Mouse (Mus musculus) c-Kit-positive CD71-positive TER-119-positive erythroid progenitor cells, embryonic 14.5 days (primary cell): Measurements from ENCODE around the gene Gm14862.
"Not testable (repeated sequence)": the region's sequence is repeated elsewhere in the genome, so short reads cannot be mapped to it uniquely, and the experiment has no call there.

Source experiments
- DNase-seq: peaks from one replicate; pipeline ENCODE4 v3.0.0-alpha.2; 2013; ENCODE audit warnings: low spot score

Gm14862 gene

DNA sequence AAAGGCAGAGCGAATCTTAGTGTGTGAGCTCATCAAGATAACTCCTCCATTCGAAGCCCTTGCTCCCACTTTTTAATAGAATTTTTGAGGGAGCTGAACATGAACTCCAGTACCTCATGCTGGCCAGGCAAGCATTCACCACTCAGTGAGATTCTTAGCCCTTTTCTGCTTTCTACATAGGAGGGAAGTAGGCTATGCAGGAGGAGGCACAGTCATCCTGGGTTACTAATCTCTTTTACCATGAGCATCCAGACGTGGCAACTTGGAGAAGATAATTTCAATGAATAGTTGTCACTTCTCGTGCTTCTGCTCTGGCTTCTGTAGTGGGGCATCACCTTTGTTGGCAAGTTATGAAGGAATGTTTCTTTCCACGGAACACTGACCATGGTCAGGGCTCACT is at the start of gene Gm14862:
TSS of gene Gm14862 (minus strand) at position 134 of the 400 bp plus-strand sequence.
- DNase-seq = no peak

- DNase-seq = peak; percentile 34
Observed at GRCm38 (mm10) chrX:9303455-9303854, 46.8 kb upstream of the Gm14862 start.

DNA sequence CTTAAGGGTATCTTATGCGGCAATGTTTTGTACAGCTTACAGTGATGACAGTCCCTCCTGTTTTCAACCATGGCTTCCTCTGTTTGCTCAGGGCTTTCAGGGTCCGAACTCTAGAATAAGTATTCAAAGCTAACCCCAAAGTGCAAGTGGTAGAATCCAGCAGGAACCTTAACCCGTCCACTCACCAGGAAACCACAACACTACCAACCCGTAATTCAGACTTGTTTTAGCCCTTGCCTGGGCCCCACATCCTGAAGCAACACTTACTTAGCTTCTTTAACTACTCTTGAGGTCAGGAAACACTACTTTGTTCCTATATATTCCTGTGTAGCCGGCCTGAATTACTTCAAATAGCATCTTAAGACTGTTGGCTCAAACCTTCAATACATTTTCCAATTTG is 46.1 kb upstream of the Gm14862 start:
- DNase-seq = no peak

- peak; percentile 81 for DNase-seq
Observed at GRCm38 (mm10) chrX:9298413-9298864, 41.7 kb upstream of the Gm14862 start.

DNA sequence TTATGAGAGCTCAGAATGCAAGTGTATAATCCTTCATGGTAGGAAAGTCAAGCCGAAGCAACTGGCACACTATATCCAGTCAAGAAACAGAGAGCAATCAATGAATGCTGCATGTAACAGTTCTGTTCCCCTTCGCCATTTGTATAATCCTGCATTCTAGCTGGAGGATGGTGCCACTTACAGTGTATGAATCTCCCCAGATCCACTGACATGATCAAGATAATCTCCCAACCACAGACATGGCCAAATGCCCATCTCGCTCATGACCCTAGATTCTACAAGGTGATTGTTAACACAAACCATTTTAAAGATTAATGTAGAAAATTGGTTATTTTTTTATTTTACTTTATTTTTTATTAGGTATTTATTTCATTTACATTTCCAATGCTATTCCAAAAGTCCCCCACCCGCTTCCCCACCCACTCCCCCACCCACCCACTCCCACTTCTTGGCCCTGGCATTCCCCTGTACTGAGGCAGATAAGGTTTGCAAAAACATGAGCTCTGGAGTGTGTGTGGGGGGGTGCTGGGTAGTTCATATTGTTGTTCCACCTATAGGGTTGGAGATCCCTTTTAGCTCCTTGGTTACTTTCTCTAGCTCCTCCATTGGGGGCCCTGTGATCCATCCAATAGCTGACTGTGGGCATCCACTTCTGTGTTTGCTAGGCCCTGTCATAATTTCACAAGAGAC is 36.6 kb upstream of the Gm14862 start:
- DNase-seq = not testable (repeated sequence)

DNA sequence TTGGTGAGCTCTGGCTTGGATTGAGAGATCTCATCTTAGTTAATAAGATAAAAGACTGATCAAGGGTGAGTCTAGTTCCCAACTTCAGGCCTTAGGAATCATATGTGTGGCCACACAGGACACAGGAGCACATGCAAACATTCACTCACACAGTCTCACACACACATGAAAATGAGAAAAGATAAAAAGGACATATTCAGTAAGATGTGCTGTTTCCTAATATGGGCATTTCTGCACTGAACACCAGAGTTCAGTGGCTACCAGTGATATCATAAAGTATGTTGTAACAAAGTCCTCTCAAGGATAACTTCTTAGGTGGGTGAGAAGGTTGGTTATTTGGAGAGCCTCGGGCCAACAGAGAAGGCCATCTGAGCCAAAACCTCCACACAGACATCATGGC is 26.8 kb upstream of the Gm14862 start, which contains the start of gene H2al1m:
TSS of gene H2al1m (plus strand) at position 301 of the 400 bp plus-strand sequence.
- not testable (repeated sequence) for DNase-seq

- peak; percentile 56 for DNase-seq
Observed at GRCm38 (mm10) chrX:9274321-9274720, 17.6 kb upstream of the Gm14862 start.

DNA sequence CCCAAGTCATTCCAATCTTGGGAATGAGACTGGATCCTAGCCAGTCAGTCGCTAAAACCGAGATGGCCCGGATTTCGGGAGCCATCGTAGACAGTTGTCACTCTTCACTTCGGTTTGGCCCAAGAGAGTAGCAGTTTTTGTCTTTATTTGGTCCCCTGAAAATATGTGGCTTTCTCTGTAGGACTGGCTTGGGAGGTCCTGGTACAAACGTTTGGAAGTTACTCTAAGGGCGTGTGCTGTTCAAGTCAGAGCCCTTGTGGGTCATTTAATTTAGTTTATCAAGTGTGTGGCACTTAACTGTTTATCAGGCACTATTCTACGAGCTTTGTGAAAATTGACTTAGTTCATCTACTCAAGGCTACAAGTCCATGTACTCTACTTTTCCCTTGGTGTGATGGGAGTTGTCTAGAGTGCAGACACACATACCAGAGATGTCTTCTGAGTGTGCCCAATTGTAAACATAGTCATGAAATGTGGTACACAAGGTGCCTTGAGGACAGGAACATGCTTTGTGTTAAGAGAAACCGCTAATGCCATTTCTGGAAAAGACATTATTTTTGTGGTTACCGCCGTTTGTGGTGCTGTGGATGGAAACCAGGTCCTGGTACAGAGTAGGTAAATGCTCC is 16.8 kb upstream of the Gm14862 start:
- DNase-seq = no peak

GRCm38 (mm10) chrX:9272460-9273361 is 16.0 kb upstream of the Gm14862 start, which contains the start of gene Xk:
Gene Xk, plus strand, starts transcription at chrX:9272756.
- DNase-seq = no peak

GRCm38 (mm10) chrX:9271947-9272459 is 15.3 kb upstream of the Gm14862 start:
- no peak for DNase-seq

DNA sequence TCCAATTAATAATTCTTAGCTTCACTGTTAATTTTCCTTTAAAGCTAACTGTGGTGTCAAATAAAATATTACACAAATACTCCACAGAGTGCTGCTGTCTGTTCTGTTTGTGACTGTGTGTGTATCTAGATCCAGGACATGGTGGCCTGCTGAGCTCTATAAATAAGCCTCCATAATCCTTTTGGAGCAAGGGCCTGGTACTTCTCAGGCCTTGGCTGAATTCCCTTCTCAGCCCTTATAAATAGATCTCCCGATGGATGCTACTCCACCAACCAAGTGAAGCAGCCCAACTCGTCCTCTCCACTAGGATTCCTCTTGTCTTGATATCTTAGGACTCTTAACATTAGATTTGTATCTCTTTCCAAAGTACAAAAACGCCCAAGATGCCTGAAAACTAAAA is 14.4 kb upstream of the Gm14862 start:
- DNase-seq = no peak

GRCm38 (mm10) chrX:9259267-9259666 is 2.6 kb upstream of the Gm14862 start:
- no peak for DNase-seq

DNA sequence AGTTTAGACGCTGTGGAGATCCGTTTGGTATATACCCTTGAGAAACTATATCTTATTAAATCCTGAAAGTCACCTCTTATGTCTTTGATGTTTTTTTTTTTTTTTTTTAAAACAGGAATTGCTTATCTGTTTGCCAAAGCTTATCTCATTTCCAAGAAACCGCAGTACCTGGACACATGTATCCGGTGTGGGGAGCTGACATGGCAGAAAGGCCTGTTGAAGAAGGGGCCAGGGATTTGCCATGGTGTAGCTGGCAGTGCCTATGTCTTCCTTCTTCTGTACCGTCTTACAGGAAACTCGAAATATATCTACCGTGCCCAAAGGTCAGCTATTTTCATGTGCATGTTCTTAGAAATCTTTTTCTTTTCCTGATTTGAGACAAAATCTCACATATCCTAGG is 1.1 kb upstream of the Gm14862 start:
- no peak for DNase-seq

GRCm38 (mm10) chrX:9254901-9255300 is 1.8 kb downstream of the Gm14862 start:
- DNase-seq = no peak

DNA sequence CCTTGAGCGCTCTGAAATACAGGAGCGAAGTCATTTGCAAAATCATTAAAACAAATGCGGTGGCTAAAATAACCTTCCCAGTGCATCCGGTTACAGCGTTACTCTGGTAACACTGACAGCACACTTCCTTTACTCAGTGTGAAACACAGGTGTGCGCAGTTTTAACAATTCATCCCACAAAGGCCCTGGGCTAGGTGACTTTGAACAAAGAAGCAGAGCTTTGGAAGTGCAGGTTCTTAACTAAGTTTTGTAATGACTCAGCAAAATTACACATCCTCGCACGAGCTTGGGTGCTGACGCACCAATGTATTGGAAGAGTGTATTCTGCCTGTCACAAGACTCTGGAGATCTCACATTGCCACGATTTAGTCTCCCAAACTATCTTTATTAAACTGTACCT is 2.7 kb downstream of the Gm14862 start:
- DNase-seq = no peak

- DNase-seq = no peak
Observed at GRCm38 (mm10) chrX:9248911-9249310, 7.8 kb downstream of the Gm14862 start.

- DNase-seq = peak; percentile 79
Observed at GRCm38 (mm10) chrX:9244603-9245336, 11.9 kb downstream of the Gm14862 start.

- DNase-seq = no peak
Observed at GRCm38 (mm10) chrX:9243381-9243864, 13.3 kb downstream of the Gm14862 start.

DNA sequence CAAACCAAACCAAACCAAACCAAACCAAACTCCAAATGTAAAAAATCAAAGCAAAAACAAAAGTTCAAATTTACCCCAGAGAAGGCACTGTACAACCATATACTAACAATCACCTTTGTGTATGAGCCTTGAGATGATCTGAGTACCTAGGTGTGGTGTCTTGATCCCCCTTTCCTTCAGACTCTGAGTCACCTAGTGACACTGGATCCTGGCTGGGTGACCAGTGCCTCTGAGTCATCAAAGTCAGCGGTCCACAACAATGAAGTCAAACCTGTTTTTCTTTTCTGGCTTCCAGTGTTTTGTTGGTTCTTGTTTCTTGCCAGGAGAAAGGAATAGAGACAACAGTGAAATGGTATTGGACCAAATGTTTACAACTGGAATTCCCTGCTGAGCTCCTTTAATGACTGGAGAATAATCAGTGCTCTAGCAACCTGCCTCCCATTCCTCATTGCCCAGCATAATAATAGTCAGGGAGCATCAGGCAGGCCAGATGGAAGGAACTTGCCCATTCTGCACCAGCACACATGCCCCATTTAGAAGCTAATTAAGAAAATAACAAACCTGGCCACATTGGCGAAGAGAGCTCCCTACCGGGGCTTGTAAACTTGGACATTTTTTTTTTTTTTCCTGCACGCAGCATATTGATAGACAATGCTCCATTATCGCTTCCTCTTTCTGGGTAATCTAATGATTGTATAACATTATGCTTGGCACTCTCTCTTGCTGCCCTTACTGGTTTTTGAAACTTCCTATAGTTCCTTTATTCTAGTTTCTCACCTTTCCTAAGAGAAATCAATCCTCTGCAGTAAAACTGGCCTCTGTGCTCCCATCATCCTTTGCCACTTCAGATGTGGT is 15.7 kb downstream of the Gm14862 start:
- no peak for DNase-seq

- no peak for DNase-seq
Observed at GRCm38 (mm10) chrX:9227105-9227504, 29.6 kb downstream of the Gm14862 start.
